ENCODE assay signal across 8 mouse cellular contexts in genomic region chr7:44553826-44554225, GRCm38 (mm10). TPM values are rescaled to one million over a fixed set of nuclear protein-coding genes. Genes with fewer than 3 reads are reported as not detected.
A peak's percentile ranks its signal among the peaks of the same experiment; 100 is the strongest.
DNase-seq lines count a peak whose midpoint lies in the region; ATAC-seq and TF ChIP-seq lines count a peak whose summit lies in the region.

Gene Nr1h2 (minus strand): TSS chr7:44553951.

- H3K79me2 ChIP-seq in MEL (ENCODE audit: control insufficient read depth, insufficient read depth, low read length, poor library complexity) = peaks cover 7% of the 10 kb centered on the region

- no peak for TF ChIP-seq RAD21 in MEL (IDR thresholded peaks at IDR 0.05; ENCODE audit: low read depth, low read length)

- H3K9me3 ChIP-seq in MEL (replicated peaks; ENCODE audit: insufficient read depth, low read length) = no peaks in the 10 kb centered on the region
- no peaks in the 10 kb centered on the region for H3K9me3 ChIP-seq in forebrain, postnatal 0 days (ENCODE audit: low read length)
- H3K9me3 ChIP-seq in lung, embryonic 15.5 days = no peaks in the 10 kb centered on the region

- no peak for TF ChIP-seq CTCF in MEL (IDR thresholded peaks at IDR 0.05 in 2 of 3, conservative IDR thresholded peaks at IDR 0.05 in 1 of 3; ENCODE audit: control insufficient read depth in 1 of 3, insufficient read depth in 1 of 3, low read depth in 2 of 3, low read length in 3 of 3, poor library complexity in 1 of 3, severe bottlenecking in 1 of 3)
- TF ChIP-seq CTCF in cerebellum, adult 2 months (IDR thresholded peaks at IDR 0.05; ENCODE audit: borderline replicate concordance, insufficient read depth, low read depth, low read length) = no peak
- no peak for TF ChIP-seq CTCF in forebrain, postnatal 0 days (IDR thresholded peaks at IDR 0.05; ENCODE audit: low read depth)

- peak; percentile 87 for ATAC-seq in forebrain, postnatal 0 days
- ATAC-seq in lung, embryonic 15.5 days (ENCODE audit: borderline replicate concordance, extremely low read depth, low FRiP score, low TSS enrichment) = peak; percentile 80

- H3K4me1 ChIP-seq in MEL (ENCODE audit: control insufficient read depth in 1 of 2, insufficient read depth in 2 of 2, low read length in 2 of 2) = peaks cover 0 to 15% of the 10 kb centered on the region in 2 experiments; a peak in 3 of 4 replicates
- H3K4me1 ChIP-seq in cerebellum, adult 2 months (ENCODE audit: control insufficient read depth, insufficient read depth, low read length) = no peaks in the 10 kb centered on the region
- H3K4me1 ChIP-seq in forebrain, postnatal 0 days (ENCODE audit: insufficient read depth) = no peaks in the 10 kb centered on the region
- H3K4me1 ChIP-seq in lung, embryonic 15.5 days = peaks cover 10% of the 10 kb centered on the region; the same call in 1 of the 2 replicates

- 0 out of 4 replicates have a peak, but pooled peaks of 1 of the 2 experiments have one; percentile 1 for TF ChIP-seq EP300 in MEL (IDR thresholded peaks at IDR 0.05; ENCODE audit: low read depth in 1 of 2, low read length in 2 of 2)

- peak in 1 of 2 experiments; percentile 79; a peak in 3 of 4 replicates for TF ChIP-seq POLR2A in MEL (IDR thresholded peaks at IDR 0.05; ENCODE audit: control insufficient read depth in 1 of 2, insufficient read depth in 1 of 2, low read depth in 1 of 2, low read length in 2 of 2, poor library complexity in 1 of 2)
- peak; percentile 68; the same call in 1 of the 2 replicates for TF ChIP-seq POLR2A in cerebellum, adult 2 months (IDR thresholded peaks at IDR 0.05; ENCODE audit: borderline replicate concordance, insufficient read depth, low read length)

- peak within 1 kb of the TSS; percentile 89 for H3K27ac ChIP-seq in MEL (ENCODE audit: control insufficient read depth, low read depth, low read length)
- H3K27ac ChIP-seq in cerebellum, adult 2 months (ENCODE audit: insufficient read depth, low read length) = peak within 1 kb of the TSS; percentile 64; the same call in 1 of the 2 replicates
- peak within 1 kb of the TSS; percentile 80 for H3K27ac ChIP-seq in forebrain, postnatal 0 days (ENCODE audit: low read depth, low read length)
- H3K27ac ChIP-seq in lung, embryonic 15.5 days = peak within 1 kb of the TSS; percentile 99

- no peaks in the 10 kb centered on the region for H3K27me3 ChIP-seq in MEL (ENCODE audit: control insufficient read depth in 1 of 2, insufficient read depth in 2 of 2, low read length in 2 of 2)
- no peaks in the 10 kb centered on the region for H3K27me3 ChIP-seq in cerebellum, adult 2 months (ENCODE audit: control insufficient read depth, insufficient read depth, low read length)
- no peaks in the 10 kb centered on the region; the same call in 1 of the 2 replicates for H3K27me3 ChIP-seq in forebrain, postnatal 0 days (ENCODE audit: insufficient read depth, low read length)
- no peaks in the 10 kb centered on the region for H3K27me3 ChIP-seq in lung, embryonic 15.5 days

- H3K36me3 ChIP-seq in MEL (ENCODE audit: control insufficient read depth in 1 of 2, insufficient read depth in 2 of 2, low read length in 2 of 2) = peaks cover 0 to 4% of the 10 kb centered on the region in 2 experiments; a peak in 1 of 4 replicates
- peaks cover 26% of the 10 kb centered on the region for H3K36me3 ChIP-seq in forebrain, postnatal 0 days (ENCODE audit: insufficient read depth)
- H3K36me3 ChIP-seq in lung, embryonic 15.5 days = peaks cover 29% of the 10 kb centered on the region

- H3K4me3 ChIP-seq in MEL (ENCODE audit: control insufficient read depth in 1 of 2, insufficient read depth in 1 of 2, low read depth in 2 of 2, low read length in 2 of 2) = peak within 1 kb of the TSS; percentile 77 to 93
- H3K4me3 ChIP-seq in cerebellum, adult 2 months (replicated peaks; ENCODE audit: insufficient read depth, low read depth, low read length) = peak within 1 kb of the TSS; percentile 98
- H3K4me3 ChIP-seq in forebrain, postnatal 0 days (ENCODE audit: low read depth, low read length) = peak within 1 kb of the TSS; percentile 64
- peak within 1 kb of the TSS; percentile 91 for H3K4me3 ChIP-seq in lung, embryonic 15.5 days

- DNase-seq in MEL (ENCODE audit: low read depth, low spot score) = peak; percentile 97
- peak; percentile 95 for DNase-seq in cerebellum, adult 2 months
- DNase-seq in forebrain, postnatal 0 days = peak; percentile 96
- DNase-seq in heart, postnatal 4 days = peak; percentile 97
- DNase-seq in layer of hippocampus, adult 8-10 months (ENCODE audit: low spot score in 2 of 2) = peak; percentile 92 to 95
- DNase-seq in ovary, adult 18-20 months (ENCODE audit: low spot score) = peak; percentile 95
- DNase-seq in thymus, postnatal 0 days (ENCODE audit: low spot score) = peak; percentile 98

- H3K9ac ChIP-seq in MEL (ENCODE audit: control insufficient read depth, low read depth, low read length, poor library complexity, severe bottlenecking) = peak within 1 kb of the TSS; percentile 86
- H3K9ac ChIP-seq in forebrain, postnatal 0 days = peak within 1 kb of the TSS; percentile 18; the same call in 1 of the 2 replicates
- peak within 1 kb of the TSS; percentile 65 for H3K9ac ChIP-seq in lung, embryonic 15.5 days

- peak within 1 kb of the TSS; percentile 78 for H3K4me2 ChIP-seq in forebrain, postnatal 0 days (ENCODE audit: low read depth)
- H3K4me2 ChIP-seq in lung, embryonic 15.5 days = peak within 1 kb of the TSS; percentile 63

- under 1% methylated on average over 22 of the region's 22 CpGs for WGBS in cerebellum, adult 2 months
- WGBS in forebrain, postnatal 0 days = under 1% methylated on average over 22 of the region's 22 CpGs
- under 1% methylated on average over 22 of the region's 22 CpGs for WGBS in lung, embryonic 15.5 days

TF ChIP-seq in MEL, 35 proteins besides CTCF, POLR2A, EP300 and RAD21:
- TF ChIP-seq UBTF (IDR thresholded peaks at IDR 0.05; ENCODE audit: borderline replicate concordance, insufficient read depth, low read depth, low read length) (no peak), MAFK (IDR thresholded peaks at IDR 0.05; ENCODE audit: borderline replicate concordance, low read depth, low read length) (no peak), NELFE (IDR thresholded peaks at IDR 0.05; ENCODE audit: low read depth, low read length) (peak; percentile 63), USF2 (IDR thresholded peaks at IDR 0.05; ENCODE audit: borderline replicate concordance in 1 of 2, insufficient read depth in 1 of 2, low read depth in 1 of 2, low read length in 2 of 2) (no peak), MAZ (IDR thresholded peaks at IDR 0.05; ENCODE audit: low read depth, low read length) (no peak), TBP (IDR thresholded peaks at IDR 0.05; ENCODE audit: low read depth, low read length) (peak; percentile 82), POLR2AphosphoS2 (IDR thresholded peaks at IDR 0.05; ENCODE audit: low read length) (no peak), SMC3 (IDR thresholded peaks at IDR 0.05; ENCODE audit: low read depth, low read length) (no peak), SIN3A (IDR thresholded peaks at IDR 0.05; ENCODE audit: low read length) (peak; percentile 90; the same call in 1 of the 2 replicates), NRF1 (IDR thresholded peaks at IDR 0.05; ENCODE audit: insufficient read depth, low read depth, low read length, poor library complexity, severe bottlenecking) (no peak), MYC (IDR thresholded peaks at IDR 0.05; ENCODE audit: low read depth, low read length) (0 out of 2 replicates have a peak, but pooled peaks have one; percentile 40), HCFC1 (IDR thresholded peaks at IDR 0.05; ENCODE audit: low read depth, low read length) (peak; percentile 92), POLR2AphosphoS5 (IDR thresholded peaks at IDR 0.05; ENCODE audit: borderline replicate concordance, low read depth, low read length) (no peak), ELF1 (IDR thresholded peaks at IDR 0.05; ENCODE audit: low read depth, low read length) (peak; percentile 97), ETS1 (IDR thresholded peaks at IDR 0.05; ENCODE audit: low read depth, low read length) (peak; percentile 59; the same call in 1 of the 2 replicates), ZNF384 (IDR thresholded peaks at IDR 0.05; ENCODE audit: low read depth, low read length) (peak; percentile 49; the same call in 1 of the 2 replicates), MXI1 (IDR thresholded peaks at IDR 0.05; ENCODE audit: low read depth, low read length) (no peak; the same call in 1 of the 2 replicates), GATA1 (IDR thresholded peaks at IDR 0.05; ENCODE audit: low read depth, low read length) (no peak), CHD1 (IDR thresholded peaks at IDR 0.05; ENCODE audit: low read depth, low read length) (no peak)

RNA-seq across cellular contexts. Expression of gene Nr1h2, which starts in this region (rescaled TPM):
- 42.3 and 49.7 TPM in 2 replicates for total RNA-seq in MEL (2012; rRNA removed)
- polyA plus RNA-seq in MEL (2012; ENCODE audit: insufficient read depth in 1 of 2, insufficient read length in 2 of 2, low read depth in 1 of 2, low replicate concordance in 2 of 2, missing spikeins in 1 of 2) = 10 to 100 TPM in 1 of 2 experiments, not detected in 1; 82.3 TPM
- polyA plus RNA-seq in cerebellum, adult 2 months (2012; rRNA removed) = 106 and 109 TPM in 2 replicates
- 44.1 and 45.9 TPM in 2 replicates for total RNA-seq in forebrain, postnatal 0 days (2014; rRNA removed)
- polyA plus RNA-seq in forebrain, postnatal 0 days (2015; fragmentation: Nextera tagmentation; extraction: Ambion mirVana) = 49.9 and 51.1 TPM in 2 replicates
- total RNA-seq in heart, postnatal 4 days (2021) = 10 to 100 TPM; 45.5 to 47.2 TPM
- 10 to 100 TPM; 57.2 to 67.9 (median 61.1) TPM for total RNA-seq in layer of hippocampus, adult 8-10 months (2022)
- polyA plus RNA-seq in lung, embryonic 15.5 days (2015; fragmentation: Nextera tagmentation; extraction: Ambion mirVana) = 68.4 and 75.3 TPM in 2 replicates
- 96.9 and 101 TPM in 2 replicates for polyA plus RNA-seq in thymus, postnatal 0 days (2015; fragmentation: Nextera tagmentation; extraction: Ambion mirVana)

Comparison
In these comparisons a context has a peak if more than half of its experiments do, and no peak if none do; other contexts are left out.
1. Peak in every context shown above with its lines: DNase-seq, ATAC-seq, H3K4me3 ChIP-seq and H3K27ac ChIP-seq.
2. H3K9ac ChIP-seq: peak in every context shown above with its lines; median percentile 86 in MEL; 65 in lung, embryonic 15.5 days; 18 in forebrain, postnatal 0 days.